In genomic region chr8:76538806-76539480, GRCm38 (mm10) we compare ENCODE assay signal across 27 mouse cellular contexts.
DNase-seq lines count a peak whose midpoint lies in the region; ATAC-seq lines count a peak whose summit lies in the region.
"Had no signal": no experiment of that assay in that cellular context is flagged by ENCODE, and none has a peak within 500 bp of the region (broad histone marks: within the 10 kb centered on the region; RNA-seq: fewer than 3 reads in every experiment).

No protein-coding gene starts in this region.

- H3K4me3 ChIP-seq in liver, embryonic 12.5 days = no peak overlapping the region
- H3K4me3 ChIP-seq: embryonic facial prominence, embryonic 15.5 days; forebrain, embryonic 10.5 days; heart, adult 2 months; hindbrain, embryonic 10.5 days; midbrain, embryonic 15.5 days; neural tube, embryonic 15.5 days had no signal

- WGBS in liver, embryonic 12.5 days (ENCODE audit: insufficient replicate concordance) = 54% methylated on average over 3 of the region's 3 CpGs

- no peak overlapping the region for H3K27ac ChIP-seq in liver, embryonic 12.5 days
- H3K27ac ChIP-seq: embryonic facial prominence, embryonic 15.5 days; forebrain, embryonic 10.5 days; heart, adult 2 months; hindbrain, embryonic 10.5 days; midbrain, embryonic 15.5 days; neural tube, embryonic 15.5 days had no signal

- H3K9ac ChIP-seq in liver, embryonic 12.5 days = no peak overlapping the region
- H3K9ac ChIP-seq: embryonic facial prominence, embryonic 15.5 days; forebrain, postnatal 0 days; liver, postnatal 0 days; midbrain, embryonic 15.5 days; neural tube, embryonic 15.5 days had no signal

- no peaks in the 10 kb centered on the region for H3K27me3 ChIP-seq in liver, embryonic 12.5 days (replicated peaks)
- H3K27me3 ChIP-seq: embryonic facial prominence, embryonic 15.5 days; midbrain, embryonic 15.5 days; neural tube, embryonic 15.5 days had no signal

- intact Hi-C loops in left cerebral cortex, postnatal 14 days (cut with DNase I) = no loop called here

- peak; percentile 54 for DNase-seq in right cerebral cortex, adult 18-20 months
- DNase-seq in right cerebral cortex, postnatal 4 days = no peak
- DNase-seq in layer of hippocampus, adult 9-11 months = peak; percentile 85
- DNase-seq in left cerebral cortex, postnatal 14 days (ENCODE audit: low spot score in 2 of 2) = peak; percentile 8 to 45
- DNase-seq in telencephalon, adult 2 months (ENCODE audit: low read depth, low spot score) = peak; percentile 64
- DNase-seq in urinary bladder, postnatal 25 days (ENCODE audit: low spot score) = no peak
- DNase-seq: adrenal gland, postnatal 25 days; B cell, adult 2 months; cerebellum, adult 2 months; cerebellum, postnatal 36 days; forebrain, postnatal 0 days; gastrocnemius, postnatal 10 days; heart, adult 2 months; kidney, adult 18-20 months; kidney, postnatal 10 days; liver; liver, postnatal 0 days; lung, postnatal 10 days; spleen, adult 18-20 months; thymus, adult 2 months had no signal

- H3K4me2 ChIP-seq in liver, embryonic 12.5 days = no peak overlapping the region
- H3K4me2 ChIP-seq: embryonic facial prominence, embryonic 15.5 days; midbrain, embryonic 15.5 days; neural tube, embryonic 15.5 days had no signal

- H3K36me3 ChIP-seq in liver, embryonic 12.5 days = no peaks in the 10 kb centered on the region
- H3K36me3 ChIP-seq: embryonic facial prominence, embryonic 15.5 days; forebrain, embryonic 10.5 days; hindbrain, embryonic 10.5 days; midbrain, embryonic 15.5 days; neural tube, embryonic 15.5 days had no signal

- no peak for ATAC-seq in liver, embryonic 12.5 days
- no peak for ATAC-seq in erythroblast, adult 5-6 weeks (replicated peaks; ENCODE audit: low FRiP score, poor library complexity, severe bottlenecking)
- ATAC-seq: forebrain, postnatal 0 days; liver, postnatal 0 days; midbrain, embryonic 15.5 days had no signal

- no peaks in the 10 kb centered on the region for H3K9me3 ChIP-seq in liver, embryonic 12.5 days (replicated peaks)
- H3K9me3 ChIP-seq: embryonic facial prominence, embryonic 15.5 days; forebrain, embryonic 10.5 days; hindbrain, embryonic 10.5 days; midbrain, embryonic 15.5 days; neural tube, embryonic 15.5 days had no signal

- H3K4me1 ChIP-seq in liver, embryonic 12.5 days = no peaks in the 10 kb centered on the region
- H3K4me1 ChIP-seq: embryonic facial prominence, embryonic 15.5 days; forebrain, embryonic 10.5 days; hindbrain, embryonic 10.5 days; midbrain, embryonic 15.5 days; neural tube, embryonic 15.5 days had no signal

Comparison
In these comparisons a context has a peak if more than half of its experiments do, and no peak if none do; other contexts are left out.
1. DNase-seq: peak in right cerebral cortex, adult 18-20 months (single experiment), layer of hippocampus, adult 9-11 months (single experiment), left cerebral cortex, postnatal 14 days (2 of 2) and telencephalon, adult 2 months (single experiment); none in right cerebral cortex, postnatal 4 days (single experiment) and urinary bladder, postnatal 25 days (single experiment).